Mouse (Mus musculus) ES-E14 (cell line): Measurements from ENCODE around the gene Uap1l1. TPM values are rescaled to one million over a fixed set of nuclear protein-coding genes. Genes with fewer than 3 reads are reported as not detected.

Experiments used
- DNase-seq: peaks from one replicate; pipeline ENCODE4 v3.0.0-alpha.2; 2013; ENCODE audit warnings: low read depth, low spot score
- H3K27ac ChIP-seq: 2 replicates; pipeline ENCODE4 v1.5.1; 2012; ENCODE audit warnings: low read depth, mild to moderate bottlenecking, low read length, moderate library complexity, mixed read lengths; ENCODE audit not compliant: poor library complexity, insufficient read depth, severe bottlenecking
- H3K36me3 ChIP-seq: 2 replicates; pipeline ENCODE4 v1.6.1; 2012; ENCODE audit warnings: mild to moderate bottlenecking, low read length, moderate library complexity, mixed read lengths; ENCODE audit not compliant: control insufficient read depth, poor library complexity, insufficient read depth, severe bottlenecking
- H3K4me1 ChIP-seq, 2 experiments: fragments of 150-350 bp in 1 of 2; sonication (generic) in 1 of 2; 2 replicates each; pipeline ENCODE4 v1.6.1; 2012; ENCODE audit warnings: low read length in 2 of 2, mild to moderate bottlenecking in 1 of 2, mixed read lengths in 1 of 2; ENCODE audit not compliant: control insufficient read depth in 2 of 2, insufficient read depth in 2 of 2, poor library complexity in 1 of 2
- H3K4me3 ChIP-seq, 2 experiments: fragments of 150-350 bp in 1 of 2; sonication (generic) in 1 of 2; 2 replicates each; pipeline ENCODE4 v1.5.1; 2012; ENCODE audit warnings: low read length in 2 of 2, low read depth in 1 of 2, mild to moderate bottlenecking in 1 of 2, mixed read lengths in 1 of 2; ENCODE audit not compliant: insufficient read depth in 1 of 2, poor library complexity in 1 of 2, severe bottlenecking in 1 of 2
- H3K9ac ChIP-seq: 2 replicates; pipeline ENCODE4 v1.6.1; 2012; ENCODE audit warnings: low read depth, mild to moderate bottlenecking, low read length, mixed read lengths; ENCODE audit not compliant: poor library complexity, insufficient read depth, severe bottlenecking
- H3K9me3 ChIP-seq: fragments of 150-350 bp; sonication (generic); 2 replicates; pipeline ENCODE4 v1.6.1; 2012; ENCODE audit warnings: low read depth, mild to moderate bottlenecking, low read length; ENCODE audit not compliant: control insufficient read depth, insufficient read depth
- CHD2 ChIP-seq: IDR thresholded peaks from 2 replicates; pipeline ENCODE4 v1.6.1; 2014; ENCODE audit warnings: mild to moderate bottlenecking, low read depth, low read length, inconsistent platforms
- HCFC1 ChIP-seq: IDR thresholded peaks from 2 replicates; pipeline ENCODE4 v1.6.1; 2012; ENCODE audit warnings: low read length, inconsistent platforms, borderline replicate concordance; ENCODE audit not compliant: insufficient read depth
- MAFK ChIP-seq: IDR thresholded peaks from 2 replicates; pipeline ENCODE4 v1.6.1; 2014; ENCODE audit warnings: mild to moderate bottlenecking, low read depth, low read length, inconsistent platforms; ENCODE audit not compliant: insufficient read depth
- ZC3H11A ChIP-seq: IDR thresholded peaks from 2 replicates; pipeline ENCODE4 v1.6.1; 2012; ENCODE audit warnings: low read depth, mild to moderate bottlenecking, inconsistent platforms, low read length, borderline replicate concordance
- ZNF384 ChIP-seq: IDR thresholded peaks from 2 replicates; pipeline ENCODE4 v1.6.1; 2012; ENCODE audit warnings: low read depth, low read length, inconsistent platforms
- in situ Hi-C, 2 experiments: fragments of 600-800 bp; cut with MboI; formaldehyde crosslinking; loops; one replicate each; pipeline ENCODE4 v1.15.1; 2025; ENCODE audit warnings: low sequenced_read_pairs in 2 of 2, inconsistent platforms in 1 of 2; ENCODE audit not compliant: unreplicated experiment in 2 of 2
- total RNA-seq: library from RNA; depleted of rRNA; stranded (reverse); fragments of 300-350 nt; gene quantifications from 2 replicates; pipeline ENCODE4 v1.2.3, GENCODE M21; 2012

The Uap1l1 gene
- total RNA-seq, 1 experiment: 18.7 TPM

DNA sequence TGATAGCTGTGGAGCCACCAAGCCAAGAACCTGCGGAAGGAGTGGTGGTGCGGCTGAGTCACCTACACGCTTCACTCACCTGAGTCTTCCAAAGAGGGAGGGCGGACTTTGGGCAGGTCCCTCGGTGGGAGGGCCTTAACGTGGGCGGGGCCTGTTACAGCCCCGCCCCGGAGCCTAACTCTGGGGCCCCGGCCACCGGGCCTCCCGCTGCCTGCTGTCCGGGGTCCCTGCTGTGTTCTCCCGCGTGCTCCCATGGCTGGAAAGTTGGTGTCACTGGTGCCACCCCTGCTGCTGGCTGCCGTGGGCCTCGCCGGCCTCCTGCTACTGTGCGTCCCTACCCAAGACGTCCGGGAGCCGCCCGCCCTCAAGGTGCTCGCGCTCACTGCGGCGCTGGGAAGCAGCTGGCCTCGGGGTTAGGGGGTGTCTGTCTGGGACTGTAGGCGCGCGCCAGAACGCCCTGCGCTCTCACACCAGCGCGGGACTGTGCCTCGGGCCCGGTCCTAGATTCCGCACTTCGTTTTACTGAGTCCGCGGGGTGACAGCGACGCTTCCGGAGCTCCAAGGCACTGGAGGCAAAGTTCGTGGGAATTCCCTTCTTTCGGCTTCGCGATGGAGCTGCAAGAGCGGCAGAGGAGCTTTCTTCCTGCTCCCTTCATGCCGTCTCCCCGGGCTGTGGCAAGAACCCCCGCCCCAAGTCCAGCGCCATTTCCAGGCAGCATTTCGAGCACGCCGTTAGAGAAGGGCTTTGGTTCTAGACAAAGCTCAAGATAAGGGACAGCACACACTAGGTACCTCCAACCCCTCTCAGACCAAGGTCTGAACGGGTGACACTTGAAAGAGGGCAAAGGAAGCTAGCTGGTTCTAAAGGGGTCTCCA lies 30.5 kb upstream of the Uap1l1 start, which contains the start of gene Entpd2:
TSS of gene Entpd2 (plus strand) at position 154 of the 876 bp plus-strand sequence.
- no peak within 1 kb of the TSS for H3K27ac ChIP-seq
- peaks cover 0 to 9% of the 10 kb centered on the region in 2 experiments; a peak in 1 of 4 replicates for H3K4me1 ChIP-seq
- in situ Hi-C loops: no loop called here
- no peaks in the 10 kb centered on the region for H3K36me3 ChIP-seq
- TF ChIP-seq MAFK (no peak), HCFC1 (no peak), ZC3H11A (no peak), CHD2 (no peak), ZNF384 (no peak)
- H3K9me3 ChIP-seq: no peaks in the 10 kb centered on the region
- peak within 1 kb of the TSS; percentile 73 to 77 for H3K4me3 ChIP-seq
- peak within 1 kb of the TSS; percentile 55 for H3K9ac ChIP-seq
- DNase-seq: peak; percentile 34

DNA sequence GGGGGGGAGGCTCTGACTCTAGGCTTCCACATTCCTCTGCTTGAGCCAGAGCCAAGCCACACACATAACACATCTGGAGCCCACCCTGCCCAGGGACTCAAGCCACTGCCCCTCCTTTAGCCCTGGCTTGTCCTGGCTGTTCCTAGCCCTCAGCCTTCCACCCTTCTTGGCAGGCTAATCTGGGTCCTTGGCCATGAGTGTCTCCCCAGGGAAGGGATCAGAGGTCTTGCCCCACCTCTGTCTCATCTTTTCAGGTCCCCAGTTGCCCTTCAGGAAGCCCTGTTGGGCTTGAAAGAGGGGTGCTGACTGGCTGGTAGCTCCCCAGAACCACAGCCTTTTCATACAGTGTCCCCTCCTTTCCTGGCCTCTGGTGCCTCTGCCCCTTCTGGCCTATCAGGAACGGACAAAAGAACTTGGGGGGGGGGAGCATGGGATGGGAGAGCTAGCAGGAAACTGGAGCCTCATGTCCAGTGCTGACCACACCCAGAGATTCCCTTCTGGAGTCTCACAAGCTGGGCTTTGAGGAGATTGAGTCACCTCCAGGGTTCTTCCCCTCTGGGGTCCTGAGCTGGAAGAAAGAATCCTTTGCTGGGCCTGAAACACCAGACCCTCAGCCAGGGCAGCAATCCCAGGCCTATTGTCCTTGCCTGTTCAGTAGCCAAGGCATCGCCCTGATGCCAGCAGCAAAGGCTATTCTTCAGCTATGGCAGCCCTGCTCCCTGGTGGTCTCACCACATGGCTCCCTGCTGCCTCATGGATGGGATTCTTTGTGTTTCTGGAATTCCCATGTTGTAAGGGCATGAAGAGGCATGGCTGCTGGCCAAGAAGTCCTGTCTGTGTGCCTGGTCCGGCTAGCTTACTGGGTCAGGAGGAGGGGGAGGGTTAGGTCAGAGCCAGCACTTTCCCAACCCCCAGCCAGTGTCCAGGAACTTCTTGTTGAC lies 29.1 kb upstream of the Uap1l1 start:
- in situ Hi-C loops: no loop called here
- DNase-seq: no peak
- TF ChIP-seq CHD2 (no peak), ZC3H11A (no peak), MAFK (no peak), HCFC1 (no peak), ZNF384 (no peak)
- Histone ChIP-seq H3K9ac (no peak overlapping the region), H3K27ac (no peak overlapping the region), H3K4me1 (peaks cover 0 to 9% of the 10 kb centered on the region in 2 experiments; a peak in 1 of 4 replicates), H3K4me3 (no peak overlapping the region), H3K36me3 (no peaks in the 10 kb centered on the region), H3K9me3 (no peaks in the 10 kb centered on the region)

DNA sequence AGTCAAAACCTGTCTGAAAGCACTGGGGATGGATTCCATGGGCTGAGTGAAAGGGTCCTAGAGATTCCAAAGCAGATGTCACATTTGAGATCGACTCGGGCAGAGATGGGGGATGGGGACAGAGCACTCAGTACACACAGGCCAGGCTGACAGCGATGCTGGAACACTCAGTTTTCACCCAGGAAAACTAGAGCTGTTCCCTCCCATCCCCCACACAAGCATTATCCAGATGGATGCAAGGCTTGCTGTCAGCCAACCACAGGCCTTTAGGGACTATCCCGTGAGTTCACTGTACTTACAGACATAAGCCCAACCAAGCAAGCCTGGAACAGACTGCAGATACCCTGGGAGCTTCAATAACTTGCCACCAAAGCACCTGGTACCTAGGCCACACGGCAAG lies 25.8 kb upstream of the Uap1l1 start:
- no peak for TF ChIP-seq HCFC1
- no peak for TF ChIP-seq ZNF384
- no peak for TF ChIP-seq MAFK
- no peak for TF ChIP-seq CHD2
- no peak for TF ChIP-seq ZC3H11A
- no peak for DNase-seq
- Histone ChIP-seq H3K4me3 (no peak overlapping the region), H3K9ac (no peak overlapping the region), H3K27ac (no peak overlapping the region), H3K36me3 (no peaks in the 10 kb centered on the region), H3K4me1 (peaks cover 0 to 4% of the 10 kb centered on the region in 2 experiments; a peak in 1 of 4 replicates), H3K9me3 (no peaks in the 10 kb centered on the region)
- in situ Hi-C loops: no loop called here

DNA sequence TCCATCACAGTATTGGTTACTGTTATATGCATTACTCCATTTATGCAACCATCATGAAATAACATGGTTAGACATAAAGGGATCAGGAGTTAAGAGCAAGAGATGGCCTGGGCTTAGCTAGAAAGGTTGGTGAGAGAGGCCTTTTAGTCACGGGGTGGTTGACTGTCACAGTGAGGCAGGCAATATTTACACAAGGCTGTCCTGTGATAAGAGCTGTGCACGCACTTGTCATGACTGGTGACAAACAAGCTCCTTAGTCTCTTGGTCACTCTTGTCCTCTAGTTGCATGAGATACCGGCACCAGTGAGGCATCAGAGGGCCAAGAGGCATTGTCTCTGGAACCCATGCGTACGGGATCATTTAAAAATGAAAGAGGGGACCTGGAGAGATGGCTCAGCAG lies 19.0 kb upstream of the Uap1l1 start:
- in situ Hi-C loops: no loop called here
- Histone ChIP-seq H3K9me3 (no peaks in the 10 kb centered on the region), H3K4me1 (peaks cover 0 to 15% of the 10 kb centered on the region in 2 experiments; a peak in 2 of 4 replicates), H3K27ac (no peak overlapping the region), H3K36me3 (no peaks in the 10 kb centered on the region), H3K4me3 (no peak overlapping the region), H3K9ac (no peak overlapping the region)
- no peak for DNase-seq
- TF ChIP-seq CHD2 (no peak), MAFK (no peak), HCFC1 (no peak), ZNF384 (no peak), ZC3H11A (no peak)
